Mouse (Mus musculus): Measurements from ENCODE around the gene Arhgef18. TPM values are rescaled to one million over a fixed set of nuclear protein-coding genes. Genes with fewer than 3 reads are reported as not detected.

Arhgef18 gene
- polyA plus RNA-seq, 1 experiment from 2014 or later: 10.3 TPM

DNA sequence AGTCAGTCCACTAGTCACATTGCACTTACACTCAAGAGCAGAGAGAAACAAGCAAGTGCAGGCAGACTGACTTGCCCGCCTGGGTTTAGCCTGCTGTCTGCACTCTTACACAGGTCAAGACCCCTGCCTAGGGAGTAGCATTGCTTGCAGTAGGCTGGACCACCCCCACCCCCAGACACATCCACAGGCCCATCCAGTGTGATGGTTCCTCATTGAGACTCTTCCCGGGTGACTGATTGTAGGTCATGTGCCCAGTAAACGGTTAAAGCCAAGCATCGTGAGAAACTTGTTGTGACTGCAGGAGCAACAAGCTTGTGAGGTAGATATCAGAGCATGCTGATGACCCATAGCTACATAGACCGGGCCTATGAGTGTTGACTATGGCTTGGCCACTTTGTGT, 28.7 kb downstream of the Arhgef18 start:
- Histone ChIP-seq H3K9me3 (no peaks in the 10 kb centered on the region), H3K4me3 (no peak overlapping the region), H3K36me3 (peaks cover 2% of the 10 kb centered on the region; the same call in 1 of the 2 replicates), H3K27me3 (no peaks in the 10 kb centered on the region), H3K9ac (no peak overlapping the region), H3K27ac (no peak overlapping the region), H3K4me1 (peaks cover 12% of the 10 kb centered on the region), H3K4me2 (no peak overlapping the region)
- 92% methylated on average over 5 of the region's 5 CpGs for WGBS
- ATAC-seq (ENCODE audit: insufficient number of reproducible peaks, insufficient read depth, low FRiP score, low TSS enrichment, low read depth): no peak

DNA sequence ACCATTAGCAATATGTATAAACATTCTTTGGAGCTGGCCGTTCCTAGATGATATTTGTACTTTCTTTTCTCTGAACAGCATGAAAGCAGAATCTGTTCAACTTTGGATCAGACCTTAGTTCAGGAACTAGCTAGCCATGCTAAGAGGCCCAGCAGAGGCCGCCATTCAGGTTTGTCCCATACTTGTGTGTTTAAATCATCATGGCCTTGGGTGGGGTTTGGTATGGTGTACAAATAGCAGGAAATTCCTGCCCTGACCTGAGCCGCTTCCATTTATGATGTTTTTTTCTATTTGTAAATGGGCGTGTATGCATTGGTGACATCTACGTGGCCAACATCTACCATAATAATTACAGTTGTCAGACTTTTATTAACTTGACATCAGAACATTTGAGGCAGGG, 32.4 kb downstream of the Arhgef18 start:
- Histone ChIP-seq H3K9ac (no peak overlapping the region), H3K27ac (no peak overlapping the region), H3K27me3 (no peaks in the 10 kb centered on the region), H3K4me2 (no peak overlapping the region), H3K36me3 (peaks cover 20% of the 10 kb centered on the region), H3K9me3 (no peaks in the 10 kb centered on the region), H3K4me1 (no peaks in the 10 kb centered on the region), H3K4me3 (no peak overlapping the region)
- no peak for ATAC-seq (ENCODE audit: insufficient number of reproducible peaks, insufficient read depth, low FRiP score, low TSS enrichment, low read depth)
- 88% methylated on average over 5 of the region's 5 CpGs for WGBS

DNA sequence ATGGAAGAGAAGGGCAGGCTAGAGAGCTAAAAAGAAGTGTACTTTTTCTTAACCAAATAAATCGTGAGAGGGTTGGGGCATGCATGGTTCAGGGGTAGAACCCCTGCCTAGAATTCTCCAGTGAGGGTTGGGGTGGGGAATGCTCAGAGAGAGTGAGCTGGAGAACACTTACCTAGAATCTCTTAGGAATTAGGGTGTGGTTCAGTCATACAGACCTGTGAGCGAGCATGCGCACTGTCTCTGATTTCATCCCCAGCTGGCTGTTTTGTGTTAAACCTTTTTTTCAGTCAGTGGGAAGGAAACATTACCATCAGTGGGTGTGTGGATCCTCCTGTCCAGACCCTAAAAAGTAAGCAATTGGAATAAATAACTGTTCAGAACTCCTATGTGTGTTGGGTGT, 33.4 kb downstream of the Arhgef18 start:
- H3K27ac ChIP-seq: no peak overlapping the region
- no peak overlapping the region for H3K4me2 ChIP-seq
- H3K27me3 ChIP-seq: no peaks in the 10 kb centered on the region
- 74% methylated on average over 3 of the region's 3 CpGs for WGBS
- no peak overlapping the region for H3K4me3 ChIP-seq
- no peak overlapping the region for H3K9ac ChIP-seq
- peaks cover 28% of the 10 kb centered on the region for H3K36me3 ChIP-seq
- ATAC-seq (ENCODE audit: insufficient number of reproducible peaks, insufficient read depth, low FRiP score, low TSS enrichment, low read depth): no peak
- H3K4me1 ChIP-seq: no peaks in the 10 kb centered on the region
- no peaks in the 10 kb centered on the region for H3K9me3 ChIP-seq

DNA sequence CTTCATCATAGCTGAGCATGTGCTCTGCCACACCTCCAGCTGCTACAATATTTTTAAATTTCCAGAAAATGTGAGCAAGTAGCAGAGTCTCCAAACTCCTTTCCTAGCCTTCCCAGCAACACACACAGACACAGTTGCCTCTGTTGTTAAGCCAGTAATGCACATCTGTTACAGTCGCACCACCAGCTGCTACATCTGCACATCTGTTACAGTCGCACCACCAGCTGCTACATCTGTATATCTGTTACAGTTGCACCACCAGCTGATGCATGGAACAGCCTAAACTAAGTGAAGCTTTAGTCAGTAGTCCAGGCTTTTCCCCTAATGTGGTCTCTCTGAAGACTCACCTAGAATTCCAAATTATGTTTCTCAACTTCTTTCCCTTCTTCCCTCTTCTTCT, 35.6 kb downstream of the Arhgef18 start:
- no peak overlapping the region for H3K9ac ChIP-seq
- H3K27ac ChIP-seq: no peak overlapping the region
- H3K9me3 ChIP-seq: 0 out of 2 replicates have a peak, but pooled peaks cover 3% of the 10 kb centered on the region
- no peak overlapping the region for H3K4me3 ChIP-seq
- H3K36me3 ChIP-seq: peaks cover 50% of the 10 kb centered on the region
- H3K4me2 ChIP-seq: no peak overlapping the region
- no peaks in the 10 kb centered on the region for H3K4me1 ChIP-seq
- no peaks in the 10 kb centered on the region for H3K27me3 ChIP-seq
- WGBS: 78% methylated on average over 2 of the region's 2 CpGs
- no peak for ATAC-seq (ENCODE audit: insufficient number of reproducible peaks, insufficient read depth, low FRiP score, low TSS enrichment, low read depth)

DNA sequence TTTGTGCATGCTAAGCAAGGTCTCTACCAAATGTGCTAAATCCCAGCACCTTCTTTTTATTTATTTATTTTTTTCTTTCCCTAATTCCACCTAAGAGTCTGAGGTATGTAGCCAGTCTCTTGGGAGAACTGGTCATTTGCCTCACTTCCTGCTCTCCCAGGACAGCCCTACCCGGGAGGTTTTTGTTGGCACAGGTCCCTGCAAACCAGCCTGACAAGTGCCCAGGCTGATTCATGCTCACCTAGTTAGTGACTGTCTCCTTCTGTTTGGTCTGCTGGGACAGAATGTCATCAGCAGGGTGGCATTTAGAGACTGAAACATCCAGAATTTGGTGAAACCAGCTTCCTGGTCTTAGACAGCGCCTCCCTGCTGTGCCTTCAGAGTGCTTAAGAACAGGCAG, 37.2 kb downstream of the Arhgef18 start:
- 75% methylated on average over 2 of the region's 2 CpGs for WGBS
- Histone ChIP-seq H3K27me3 (no peaks in the 10 kb centered on the region), H3K27ac (no peak overlapping the region), H3K9me3 (0 out of 2 replicates have a peak, but pooled peaks cover 3% of the 10 kb centered on the region), H3K9ac (no peak overlapping the region), H3K4me2 (no peak overlapping the region), H3K4me3 (no peak overlapping the region), H3K36me3 (peaks cover 65% of the 10 kb centered on the region), H3K4me1 (no peaks in the 10 kb centered on the region)
- no peak for ATAC-seq (ENCODE audit: insufficient number of reproducible peaks, insufficient read depth, low FRiP score, low TSS enrichment, low read depth)

DNA sequence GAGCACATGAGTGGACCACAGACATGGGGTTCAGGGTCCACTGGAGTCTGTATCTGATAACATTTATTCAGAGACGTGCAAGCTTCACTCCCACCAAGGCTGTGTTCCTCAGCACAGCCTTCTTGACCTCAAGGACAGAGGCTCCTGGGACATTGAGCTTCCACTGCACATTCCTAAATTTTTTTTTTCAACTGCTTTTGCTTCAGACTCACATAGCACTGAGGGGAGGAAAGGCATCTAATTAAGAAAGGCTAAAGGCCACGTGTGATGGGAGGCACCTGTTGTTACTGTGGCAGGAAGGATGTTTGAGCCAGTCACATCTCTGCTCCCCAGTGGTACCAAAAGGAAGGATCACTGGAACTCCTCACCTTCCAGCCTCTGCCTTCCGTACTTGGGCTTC, 38.3 kb downstream of the Arhgef18 start:
- no peaks in the 10 kb centered on the region for H3K27me3 ChIP-seq
- 0 out of 2 replicates have a peak, but pooled peaks cover 3% of the 10 kb centered on the region for H3K9me3 ChIP-seq
- no peak overlapping the region for H3K4me3 ChIP-seq
- H3K4me1 ChIP-seq: no peaks in the 10 kb centered on the region
- ATAC-seq (ENCODE audit: insufficient number of reproducible peaks, insufficient read depth, low FRiP score, low TSS enrichment, low read depth): no peak
- H3K4me2 ChIP-seq: no peak overlapping the region
- peaks cover 76% of the 10 kb centered on the region for H3K36me3 ChIP-seq
- WGBS: 83% methylated on average over 3 of the region's 3 CpGs
- no peak overlapping the region for H3K9ac ChIP-seq
- H3K27ac ChIP-seq: no peak overlapping the region

DNA sequence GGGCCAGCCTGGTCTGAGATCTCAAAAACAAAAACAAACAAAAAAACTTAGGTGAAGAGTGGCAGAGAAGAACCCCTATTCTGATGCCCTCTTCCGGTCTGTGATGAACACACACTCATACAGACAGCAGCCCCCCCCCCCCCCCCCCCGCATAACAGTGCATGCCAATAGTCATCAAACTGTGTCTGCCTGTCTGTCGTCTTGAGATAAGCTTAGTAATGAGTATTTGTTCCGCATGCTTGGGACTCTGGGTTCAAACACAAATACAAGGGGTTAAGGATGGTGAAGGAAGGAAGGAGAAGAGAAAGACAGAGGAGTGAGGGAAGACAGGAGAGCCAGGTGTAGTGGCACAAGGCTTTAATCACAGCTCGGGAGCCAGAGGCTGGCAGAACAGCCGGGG, 43.7 kb downstream of the Arhgef18 start:
- Histone ChIP-seq H3K4me3 (no peak overlapping the region), H3K9ac (no peak overlapping the region), H3K27ac (no peak overlapping the region), H3K27me3 (no peaks in the 10 kb centered on the region), H3K9me3 (0 out of 2 replicates have a peak, but pooled peaks cover 3% of the 10 kb centered on the region), H3K4me1 (no peaks in the 10 kb centered on the region), H3K36me3 (peaks cover 95% of the 10 kb centered on the region), H3K4me2 (no peak overlapping the region)
- WGBS: 79% methylated on average over 5 of the region's 6 CpGs
- ATAC-seq (ENCODE audit: insufficient number of reproducible peaks, insufficient read depth, low FRiP score, low TSS enrichment, low read depth): no peak

DNA sequence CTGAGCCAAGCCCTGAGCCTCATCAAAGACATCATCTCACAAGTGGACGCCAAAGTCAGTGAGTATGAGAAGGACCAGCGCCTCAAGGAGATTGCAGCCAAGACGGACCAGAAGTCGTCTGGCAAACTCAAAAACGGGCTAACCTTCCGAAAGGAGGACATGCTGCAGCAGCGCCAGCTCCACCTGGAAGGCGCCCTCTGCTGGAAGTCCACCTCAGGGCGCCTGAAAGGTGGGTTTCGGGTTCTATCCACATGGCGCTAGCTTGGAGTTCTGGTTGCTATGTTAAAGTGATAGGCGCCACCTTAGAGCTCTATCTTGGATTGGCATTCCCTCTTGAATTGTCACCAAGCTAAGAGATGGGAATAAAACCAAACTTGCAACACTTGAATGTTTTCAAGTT, 46.7 kb downstream of the Arhgef18 start:
- no peak overlapping the region for H3K9ac ChIP-seq
- H3K27me3 ChIP-seq: no peaks in the 10 kb centered on the region
- no peak overlapping the region for H3K4me3 ChIP-seq
- ATAC-seq (ENCODE audit: insufficient number of reproducible peaks, insufficient read depth, low FRiP score, low TSS enrichment, low read depth): no peak
- H3K9me3 ChIP-seq: no peaks in the 10 kb centered on the region
- no peak overlapping the region for H3K27ac ChIP-seq
- peaks cover 72% of the 10 kb centered on the region for H3K36me3 ChIP-seq
- 74% methylated on average over 12 of the region's 12 CpGs for WGBS
- no peaks in the 10 kb centered on the region for H3K4me1 ChIP-seq
- no peak overlapping the region for H3K4me2 ChIP-seq

DNA sequence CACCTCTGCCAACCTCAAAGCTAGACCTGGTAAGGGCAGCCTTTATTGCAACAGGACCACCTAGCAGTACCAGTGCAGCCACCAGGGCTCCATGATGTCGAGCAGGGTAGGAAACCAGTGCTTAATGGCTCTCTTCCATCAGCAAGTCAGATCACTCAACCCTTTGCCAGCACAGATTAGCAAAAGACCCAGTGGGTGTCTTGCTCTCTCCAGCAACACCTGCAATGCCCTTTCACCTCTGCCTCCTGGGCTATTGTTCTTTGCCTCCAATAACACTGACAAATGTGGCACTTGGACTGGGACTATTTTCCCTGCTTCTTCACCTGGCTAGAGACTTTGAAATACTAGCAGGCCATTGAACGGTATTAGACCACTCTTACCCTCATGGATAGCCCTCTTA, 56.4 kb downstream of the Arhgef18 start:
- Histone ChIP-seq H3K36me3 (peaks cover 96% of the 10 kb centered on the region), H3K4me1 (no peaks in the 10 kb centered on the region), H3K4me3 (no peak overlapping the region), H3K9me3 (no peaks in the 10 kb centered on the region), H3K27me3 (no peaks in the 10 kb centered on the region), H3K4me2 (no peak overlapping the region), H3K27ac (no peak overlapping the region), H3K9ac (no peak overlapping the region)
- ATAC-seq (ENCODE audit: insufficient number of reproducible peaks, insufficient read depth, low FRiP score, low TSS enrichment, low read depth): no peak
- WGBS: 93% methylated on average over 2 of the region's 2 CpGs

DNA sequence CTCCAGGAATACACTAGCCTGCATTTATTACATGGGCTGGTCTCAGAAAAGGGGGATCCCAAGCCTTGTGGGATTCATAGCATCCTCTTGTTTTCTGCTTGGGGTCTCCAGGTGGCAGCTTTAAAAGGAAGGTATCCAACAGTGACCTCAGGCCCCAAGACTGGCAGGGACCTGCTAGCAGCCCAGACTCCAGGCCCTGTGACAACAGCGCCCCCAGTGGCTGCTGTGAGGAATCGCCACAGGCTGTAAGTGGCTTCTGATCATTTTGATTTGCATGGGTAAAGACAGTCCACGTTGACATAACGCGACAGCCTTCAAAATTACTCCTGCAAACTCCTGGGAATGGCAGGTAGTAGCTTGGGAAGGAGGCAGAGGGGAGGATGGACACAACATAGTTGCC, 57.9 kb downstream of the Arhgef18 start:
- no peak overlapping the region for H3K9ac ChIP-seq
- H3K4me1 ChIP-seq: no peaks in the 10 kb centered on the region
- 35% methylated on average over 5 of the region's 5 CpGs for WGBS
- no peak overlapping the region for H3K4me2 ChIP-seq
- H3K9me3 ChIP-seq: no peaks in the 10 kb centered on the region
- H3K36me3 ChIP-seq: peaks cover 99% of the 10 kb centered on the region
- H3K27me3 ChIP-seq: no peaks in the 10 kb centered on the region
- no peak overlapping the region for H3K27ac ChIP-seq
- no peak overlapping the region for H3K4me3 ChIP-seq
- ATAC-seq (ENCODE audit: insufficient number of reproducible peaks, insufficient read depth, low FRiP score, low TSS enrichment, low read depth): no peak

DNA sequence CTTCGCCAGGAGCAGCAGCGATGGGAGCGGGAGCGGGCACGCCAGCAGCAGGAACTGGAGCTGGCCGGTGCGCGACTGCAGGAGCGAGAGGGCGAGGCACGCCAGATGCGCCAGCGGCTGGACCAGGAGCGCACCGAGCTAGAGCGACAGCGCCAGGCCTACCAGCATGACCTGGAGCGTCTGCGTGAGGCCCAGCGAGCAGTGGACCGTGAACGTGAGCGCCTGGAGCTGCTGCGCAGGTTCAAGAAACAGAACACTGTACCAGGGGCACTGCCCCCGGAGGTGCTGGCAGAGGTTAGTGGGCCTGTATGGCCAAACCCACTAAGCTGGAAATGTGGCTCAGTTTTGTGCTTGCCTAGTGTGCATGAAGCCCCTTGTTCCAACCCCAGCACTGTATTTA, 59.2 kb downstream of the Arhgef18 start:
- no peak for ATAC-seq (ENCODE audit: insufficient number of reproducible peaks, insufficient read depth, low FRiP score, low TSS enrichment, low read depth)
- no peaks in the 10 kb centered on the region for H3K9me3 ChIP-seq
- peaks cover 98% of the 10 kb centered on the region for H3K36me3 ChIP-seq
- no peak overlapping the region for H3K27ac ChIP-seq
- no peak overlapping the region for H3K4me3 ChIP-seq
- no peak overlapping the region for H3K9ac ChIP-seq
- WGBS: 96% methylated on average over 25 of the region's 25 CpGs
- no peaks in the 10 kb centered on the region for H3K4me1 ChIP-seq
- no peaks in the 10 kb centered on the region for H3K27me3 ChIP-seq
- H3K4me2 ChIP-seq: no peak overlapping the region

DNA sequence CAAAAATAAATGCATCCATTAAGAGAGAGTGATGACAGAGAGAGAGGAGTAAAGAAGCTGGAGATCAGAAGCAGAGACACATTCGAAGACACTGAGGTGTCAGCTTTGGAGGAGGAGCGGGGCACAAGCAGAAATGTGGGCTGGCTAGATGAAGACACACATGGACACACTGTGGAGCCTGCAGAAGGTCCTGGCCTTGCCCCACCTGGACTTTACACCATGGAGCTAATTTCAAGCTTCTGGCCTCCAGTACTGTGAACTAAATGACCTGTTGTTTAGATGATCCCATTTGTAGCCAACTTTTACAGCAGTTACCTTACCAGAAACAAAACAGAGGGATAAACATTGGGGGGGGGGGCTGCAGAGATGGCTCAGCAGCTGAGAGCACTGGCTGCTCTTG, 70.4 kb downstream of the Arhgef18 start:
- no peak for ATAC-seq (ENCODE audit: insufficient number of reproducible peaks, insufficient read depth, low FRiP score, low TSS enrichment, low read depth)
- Histone ChIP-seq H3K4me1 (0 out of 2 replicates have a peak, but pooled peaks cover 10% of the 10 kb centered on the region), H3K9ac (no peak overlapping the region), H3K36me3 (peaks cover 8% of the 10 kb centered on the region), H3K27ac (no peak overlapping the region), H3K9me3 (no peaks in the 10 kb centered on the region), H3K27me3 (no peaks in the 10 kb centered on the region), H3K4me3 (no peak overlapping the region), H3K4me2 (no peak overlapping the region)
- 86% methylated on average over 2 of the region's 2 CpGs for WGBS

DNA sequence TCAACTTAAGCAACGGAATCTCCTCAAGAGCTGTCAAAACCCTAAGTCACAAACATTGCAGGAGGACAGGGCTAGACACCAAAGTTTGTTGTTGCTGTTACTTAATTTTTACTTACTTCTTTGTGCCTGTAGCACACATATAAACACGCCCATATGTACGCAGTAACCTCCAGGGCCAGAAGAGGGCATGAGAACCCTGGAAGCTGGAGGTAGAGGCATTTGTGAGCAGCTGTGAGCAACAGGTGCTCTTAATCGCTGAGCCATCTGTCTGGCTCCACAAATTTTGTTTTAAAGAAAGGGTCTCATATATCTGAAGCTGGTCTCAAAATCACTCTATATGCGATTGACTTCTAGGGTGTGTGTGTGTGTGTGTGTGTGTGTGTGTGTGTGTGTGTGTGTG, 71.5 kb downstream of the Arhgef18 start:
- Histone ChIP-seq H3K27me3 (no peaks in the 10 kb centered on the region), H3K9me3 (no peaks in the 10 kb centered on the region), H3K9ac (no peak overlapping the region), H3K36me3 (no peaks in the 10 kb centered on the region), H3K27ac (no peak overlapping the region), H3K4me1 (0 out of 2 replicates have a peak, but pooled peaks cover 10% of the 10 kb centered on the region), H3K4me2 (no peak overlapping the region), H3K4me3 (no peak overlapping the region)
- WGBS: 45% methylated on average over 5 of the region's 5 CpGs
- no peak for ATAC-seq (ENCODE audit: insufficient number of reproducible peaks, insufficient read depth, low FRiP score, low TSS enrichment, low read depth)
